Mouse (Mus musculus): ENCODE results near the gene Hyls1. TPM values are rescaled to one million over a fixed set of nuclear protein-coding genes. Genes with fewer than 3 reads are reported as not detected.

Gene Hyls1
- 19.2 TPM for polyA plus RNA-seq (2014; fragmentation: Illumina TruSeq; extraction: RNeasy Lipid Tissue Mini Kit (QIAGEN cat#74804); ENCODE audit: low read depth, low replicate concordance)

DNA sequence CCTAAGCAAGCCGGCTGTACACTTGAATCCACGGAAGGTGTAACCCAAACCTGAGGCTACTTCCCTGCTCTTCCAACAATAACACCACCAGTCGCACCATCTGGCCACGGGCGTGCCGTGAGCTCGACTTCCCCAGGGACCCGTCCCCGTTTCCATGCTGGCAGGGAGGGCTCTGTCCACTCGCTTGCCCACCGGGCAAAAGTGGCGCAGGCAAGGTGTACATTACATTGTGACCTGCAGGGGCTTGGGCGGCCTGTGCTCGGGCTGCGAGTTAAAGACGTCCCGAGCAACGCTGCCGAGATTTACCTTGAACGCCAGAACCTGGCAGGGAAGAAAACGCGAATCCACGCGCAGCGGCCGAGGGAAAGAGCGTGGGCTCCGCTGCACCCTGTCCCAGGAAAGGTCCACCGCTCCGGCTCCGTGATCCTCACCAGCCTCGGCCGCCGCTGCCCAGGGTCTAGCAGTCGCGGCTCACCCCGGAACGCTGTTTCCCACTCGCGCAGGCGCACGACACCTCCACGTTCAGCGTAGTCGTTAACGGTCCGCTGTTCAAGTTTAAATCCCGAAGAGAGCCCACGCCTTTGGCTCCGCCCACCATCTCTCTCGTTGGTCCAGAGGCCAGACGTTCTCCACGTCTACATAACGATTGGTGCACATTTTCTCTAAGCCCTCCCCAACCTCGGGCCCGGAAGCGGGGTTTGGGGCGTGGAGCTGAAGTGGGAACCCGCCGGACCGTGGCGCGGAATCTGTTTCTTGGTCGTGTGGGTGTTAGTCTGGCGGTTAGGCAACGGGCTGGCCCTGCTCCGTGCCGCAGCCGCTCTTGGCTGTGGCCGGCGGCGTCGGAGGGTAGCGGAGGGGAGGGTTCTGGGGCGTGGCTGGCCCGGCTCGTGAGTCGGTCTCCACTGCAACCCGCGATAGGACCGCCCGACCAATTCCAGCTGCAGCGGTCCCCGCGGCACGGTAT, at the start of gene Hyls1, which contains the start of gene Pate2:
Gene Hyls1 (minus strand): TSS at position 828 of the 964 bp plus-strand sequence.
Gene Pate2 (plus strand): TSS at position 714 of the 964 bp plus-strand sequence.

DNA sequence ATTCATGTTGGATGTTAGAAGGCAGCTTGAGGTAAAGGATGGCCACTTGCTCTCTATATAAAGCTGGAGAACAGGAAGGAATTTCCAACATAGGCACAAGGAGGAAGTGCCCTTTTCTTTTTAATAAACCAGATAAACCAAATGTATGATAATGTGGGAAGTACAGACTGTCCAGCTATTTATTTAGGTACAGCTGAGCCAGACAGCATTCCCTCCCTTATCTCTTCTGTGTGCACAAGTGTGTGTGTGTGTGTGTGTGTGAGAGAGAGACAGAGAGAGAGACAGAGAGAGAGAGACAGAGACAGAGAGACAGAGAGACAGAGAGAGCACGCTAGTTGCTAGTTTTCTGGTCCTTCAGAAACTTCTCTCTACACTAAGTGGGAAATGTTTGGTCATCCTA, 41.6 kb upstream of the Hyls1 start, which contains the start of gene Pate4:
Gene Pate4 (minus strand): TSS at position 101 of the 400 bp plus-strand sequence.

DNA sequence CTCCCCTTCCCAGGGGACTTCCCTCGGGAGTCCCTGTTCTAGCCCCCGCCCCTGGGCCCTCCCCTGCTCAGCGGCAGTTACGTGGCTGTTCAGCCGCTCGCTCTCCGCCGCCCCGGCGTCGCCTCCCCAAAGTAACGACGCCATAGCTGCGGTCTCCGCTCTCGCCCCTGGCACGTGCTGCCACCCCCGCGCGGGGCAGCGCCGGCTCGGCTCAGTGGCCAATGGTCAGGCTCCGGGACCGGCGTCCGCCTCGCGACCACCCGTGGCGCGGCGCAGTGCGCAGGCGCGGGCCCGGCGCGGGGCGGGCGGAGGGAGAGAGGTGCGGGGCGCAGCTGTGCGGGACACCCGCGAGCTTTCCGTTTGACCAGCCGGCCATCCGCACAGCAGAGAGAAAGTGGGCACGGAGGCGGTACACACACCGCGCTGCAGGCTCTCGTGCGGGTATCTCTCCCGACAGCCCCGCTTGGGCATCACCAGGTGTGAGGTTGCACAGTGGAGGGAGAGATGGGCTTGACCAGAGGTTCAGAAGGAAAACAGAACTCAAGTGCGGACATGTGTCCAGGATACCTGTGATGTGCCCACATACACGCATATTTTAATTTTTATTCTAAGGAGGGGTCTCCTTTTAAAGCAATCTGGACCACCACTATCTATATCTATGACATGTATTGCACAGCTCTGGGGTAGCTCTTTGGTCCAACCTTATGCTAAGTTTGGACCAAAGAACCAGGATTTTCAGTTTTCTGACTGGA, 11.8 kb downstream of the Hyls1 start, which contains the start of the genes Ddx25 and Pus3:
Gene Ddx25 (minus strand): TSS at position 272 of the 752 bp plus-strand sequence.
Gene Pus3 (plus strand): TSS at position 339 of the 752 bp plus-strand sequence.

DNA sequence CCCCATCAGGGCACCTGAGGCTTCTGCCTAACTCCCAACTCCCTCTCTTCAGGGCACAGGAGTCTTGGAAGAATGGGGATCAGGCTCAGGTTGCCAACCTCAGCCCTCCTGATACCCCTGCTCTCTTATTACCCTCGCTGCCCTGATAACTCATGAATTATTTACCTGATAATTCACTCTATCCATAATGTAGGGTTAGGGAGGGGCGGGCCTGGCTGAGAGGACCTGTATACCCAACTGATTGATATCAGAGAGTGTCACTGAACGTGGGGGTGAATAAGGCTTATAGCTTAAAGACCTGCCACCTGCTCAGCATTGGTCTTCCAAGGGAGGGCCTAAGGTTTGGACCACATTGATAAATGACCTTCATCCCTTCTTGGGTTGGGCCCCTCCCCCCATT, 52.0 kb downstream of the Hyls1 start, which contains the start of gene Gm1113:
Gene Gm1113 (minus strand): TSS at position 101 of the 400 bp plus-strand sequence.

Other genes starting within 250 kb of the Hyls1 start
- gene Cdon, start 149.3 kb downstream of the Hyls1 start, polyA plus RNA-seq (2014; fragmentation: Illumina TruSeq; extraction: RNeasy Lipid Tissue Mini Kit (QIAGEN cat#74804); ENCODE audit: low read depth, low replicate concordance), result 17.7 TPM
- not detected for gene Gm1113, start 52.1 kb downstream of the Hyls1 start, polyA plus RNA-seq (2014; fragmentation: Illumina TruSeq; extraction: RNeasy Lipid Tissue Mini Kit (QIAGEN cat#74804); ENCODE audit: low read depth, low replicate concordance)
- 0.38 TPM for gene Ddx25, start 11.9 kb downstream of the Hyls1 start, polyA plus RNA-seq (2014; fragmentation: Illumina TruSeq; extraction: RNeasy Lipid Tissue Mini Kit (QIAGEN cat#74804); ENCODE audit: low read depth, low replicate concordance)
- gene Pus3, start 11.8 kb downstream of the Hyls1 start, polyA plus RNA-seq (2014; fragmentation: Illumina TruSeq; extraction: RNeasy Lipid Tissue Mini Kit (QIAGEN cat#74804); ENCODE audit: low read depth, low replicate concordance), result 45.7 TPM
- gene Pate2, start 114 bp downstream of the Hyls1 start, polyA plus RNA-seq (2014; fragmentation: Illumina TruSeq; extraction: RNeasy Lipid Tissue Mini Kit (QIAGEN cat#74804); ENCODE audit: low read depth, low replicate concordance), result 1.7 TPM
- not detected for gene Pate4, start 41.5 kb upstream of the Hyls1 start, polyA plus RNA-seq (2014; fragmentation: Illumina TruSeq; extraction: RNeasy Lipid Tissue Mini Kit (QIAGEN cat#74804); ENCODE audit: low read depth, low replicate concordance)
- not detected for gene Pate3, start 77.8 kb upstream of the Hyls1 start, polyA plus RNA-seq (2014; fragmentation: Illumina TruSeq; extraction: RNeasy Lipid Tissue Mini Kit (QIAGEN cat#74804); ENCODE audit: low read depth, low replicate concordance)
- gene Pate1, start 117.0 kb upstream of the Hyls1 start, polyA plus RNA-seq (2014; fragmentation: Illumina TruSeq; extraction: RNeasy Lipid Tissue Mini Kit (QIAGEN cat#74804); ENCODE audit: low read depth, low replicate concordance), result not detected
- not detected for gene Gm17677, start 170.7 kb upstream of the Hyls1 start, polyA plus RNA-seq (2014; fragmentation: Illumina TruSeq; extraction: RNeasy Lipid Tissue Mini Kit (QIAGEN cat#74804); ENCODE audit: low read depth, low replicate concordance)
- not detected for gene Gm17727, start 207.7 kb upstream of the Hyls1 start, polyA plus RNA-seq (2014; fragmentation: Illumina TruSeq; extraction: RNeasy Lipid Tissue Mini Kit (QIAGEN cat#74804); ENCODE audit: low read depth, low replicate concordance)
- gene Gm27235, start 219.7 kb upstream of the Hyls1 start, polyA plus RNA-seq (2014; fragmentation: Illumina TruSeq; extraction: RNeasy Lipid Tissue Mini Kit (QIAGEN cat#74804); ENCODE audit: low read depth, low replicate concordance), result not detected
- gene D730048I06Rik, start 219.7 kb upstream of the Hyls1 start, polyA plus RNA-seq (2014; fragmentation: Illumina TruSeq; extraction: RNeasy Lipid Tissue Mini Kit (QIAGEN cat#74804); ENCODE audit: low read depth, low replicate concordance), result 0.57 TPM